Mouse (Mus musculus) B cell, adult 67 days (primary cell): Measurements from ENCODE around the gene 1700123O20Rik. TPM values are rescaled to one million over a fixed set of nuclear protein-coding genes. Genes with fewer than 3 reads are reported as not detected.

ENCODE experiments used
- total RNA-seq, 2 experiments: library from RNA; stranded (reverse); gene quantifications; 4 replicates each; pipeline ENCODE4 v1.2.4; 2023

The 1700123O20Rik gene
- total RNA-seq = 10 to 100 TPM; 32.3 to 45.7 TPM

DNA sequence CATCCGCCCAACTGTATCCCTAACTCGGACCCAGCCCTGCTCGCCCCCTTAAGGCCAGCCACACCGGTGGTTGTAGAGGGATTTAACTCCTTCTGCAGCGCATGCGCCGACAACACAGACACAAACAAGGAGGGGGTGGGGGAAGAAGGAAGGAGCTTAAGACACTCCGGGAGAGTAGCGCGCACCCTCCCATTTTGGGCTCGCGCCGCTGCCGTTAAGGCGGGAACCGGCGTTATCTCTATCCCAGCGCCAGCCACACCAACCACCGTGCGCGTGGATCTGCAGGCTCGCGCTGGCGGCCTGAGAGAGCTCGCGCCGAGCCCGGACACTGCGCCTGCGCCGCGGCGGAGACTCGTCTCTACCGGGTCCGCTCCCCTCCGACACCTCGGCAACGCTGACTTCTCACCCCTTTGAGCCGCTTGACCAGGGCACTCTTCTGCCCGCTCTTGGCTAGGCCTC, at the start of gene 1700123O20Rik:
TSS of gene 1700123O20Rik (plus strand) at position 154 of the 459 bp plus-strand sequence.

DNA sequence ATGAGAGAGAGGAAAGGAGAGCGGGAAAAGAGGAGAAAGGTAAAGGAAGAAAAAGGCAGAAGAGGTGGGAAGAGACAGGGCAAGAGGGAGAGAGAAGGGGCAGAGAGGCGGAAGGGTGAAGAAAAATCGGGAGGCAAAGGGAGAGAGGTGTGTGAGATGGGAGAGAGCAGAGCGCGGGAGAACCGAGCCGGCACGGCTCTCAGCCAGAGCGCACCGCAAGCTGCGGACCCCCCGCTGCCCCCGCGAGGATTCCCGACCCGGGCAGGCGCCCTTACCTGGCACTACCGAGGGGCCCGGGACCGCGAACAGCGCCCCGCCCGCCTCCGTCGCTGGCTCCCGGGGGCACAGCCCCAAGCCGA, 45.1 kb upstream of the 1700123O20Rik start, which contains the start of gene Gm17606:
TSS of gene Gm17606 (plus strand) at position 7 of the 359 bp plus-strand sequence.

GRCm38 (mm10) chr14:54641305-54641969, 44.6 kb upstream of the 1700123O20Rik start, which contains the start of gene Cdh24:
Gene Cdh24, minus strand, starts transcription at chr14:54641364.

DNA sequence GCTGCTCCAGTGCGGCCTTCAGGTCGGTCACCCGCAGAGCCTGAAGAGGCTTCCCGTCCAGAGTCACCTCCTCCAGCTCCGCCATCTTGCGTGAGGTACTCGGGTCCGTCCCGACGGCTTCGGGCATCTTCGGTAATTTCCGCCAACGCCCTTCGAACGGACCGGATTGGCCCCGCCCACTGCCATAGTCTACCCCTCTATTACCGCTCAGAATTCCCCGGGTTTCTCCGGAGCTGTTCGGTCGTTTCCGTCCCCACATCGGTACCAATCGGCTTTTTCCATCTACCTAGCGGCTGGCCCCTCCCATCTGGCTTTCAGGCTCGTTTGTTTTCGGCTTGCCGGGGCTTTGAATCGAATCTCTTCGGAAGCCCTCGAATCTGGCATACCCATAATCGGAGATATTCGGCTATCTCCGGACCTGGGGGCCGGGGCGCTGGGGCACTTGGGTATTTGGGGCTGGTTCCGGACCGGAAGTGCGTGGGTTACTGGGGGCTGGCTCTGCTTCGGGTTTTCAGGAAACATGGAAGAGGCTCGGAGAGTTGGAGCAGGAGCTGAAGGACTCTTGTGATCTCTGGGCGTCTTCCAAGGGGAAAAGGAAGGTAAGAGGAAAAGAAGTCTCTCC, 617 bp downstream of the 1700123O20Rik start, which contains the start of gene Acin1:
TSS of gene Acin1 (minus strand) at position 410 of the 622 bp plus-strand sequence.

DNA sequence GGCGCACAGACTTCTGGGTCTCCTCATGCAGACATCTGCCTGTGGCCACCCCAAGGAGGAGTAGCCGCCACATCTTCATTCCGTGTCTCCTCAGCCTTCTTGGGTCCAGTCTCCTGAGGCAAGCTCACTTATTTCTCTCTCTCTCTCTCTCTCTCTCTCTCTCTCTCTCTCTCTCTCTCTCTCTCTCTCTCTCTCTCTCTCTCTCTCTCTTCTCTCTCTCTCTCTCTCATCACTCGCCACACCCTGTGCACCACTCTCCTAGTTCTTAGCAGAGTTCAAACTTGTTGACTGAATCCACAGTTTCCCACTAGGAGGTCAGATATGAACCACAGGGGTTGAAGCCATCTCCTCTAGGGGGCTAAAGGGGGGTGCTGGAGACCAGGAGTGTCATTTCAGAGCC, 12.7 kb downstream of the 1700123O20Rik start, which contains the start of gene Gm29776:
TSS of gene Gm29776 (minus strand) at position 101 of the 400 bp plus-strand sequence.

DNA sequence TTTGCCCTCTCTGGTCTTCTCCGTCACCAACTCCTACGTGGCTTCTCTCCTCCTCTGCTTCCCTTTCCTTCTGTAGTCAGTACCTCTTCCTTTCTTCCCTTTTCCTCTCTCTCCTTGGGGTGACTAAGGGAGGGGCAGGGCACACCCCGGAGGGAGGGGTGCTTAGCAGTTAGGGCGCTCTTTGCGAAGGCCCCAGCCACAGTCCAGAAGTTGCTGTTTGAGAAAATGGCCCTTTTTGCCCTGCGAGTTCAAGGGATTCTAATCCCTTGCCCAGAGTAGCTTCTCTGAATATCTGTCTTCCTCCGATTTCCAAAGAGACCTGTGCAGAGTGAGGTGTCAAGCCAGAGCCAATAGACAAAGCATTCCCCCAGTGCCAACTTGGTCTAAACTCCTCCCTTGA, 26.1 kb downstream of the 1700123O20Rik start, which contains the start of gene Cebpe:
TSS of gene Cebpe (minus strand) at position 101 of the 400 bp plus-strand sequence.

Other genes starting within 250 kb of the 1700123O20Rik start
- 100 to 1,000 TPM; 186 to 221 TPM for gene Lrp10, start 222.1 kb upstream of the 1700123O20Rik start, total RNA-seq
- 1 to 10 TPM; 1.5 TPM for gene Rem2, start 210.1 kb upstream of the 1700123O20Rik start, total RNA-seq
- 10 to 100 TPM; 35.7 to 39.8 TPM for gene Prmt5, start 168.7 kb upstream of the 1700123O20Rik start, total RNA-seq
- 10 to 100 TPM; 11.6 to 13.0 TPM for gene Haus4, start 131.6 kb upstream of the 1700123O20Rik start, total RNA-seq
- gene Ajuba, start 108.7 kb upstream of the 1700123O20Rik start, total RNA-seq = not detected
- 1 to 10 TPM; 6.0 to 7.2 TPM for gene 4931414P19Rik, start 80.2 kb upstream of the 1700123O20Rik start, total RNA-seq
- 10 to 100 TPM; 54.5 to 60.9 TPM for gene Psmb5, start 68.2 kb upstream of the 1700123O20Rik start, total RNA-seq
- gene Psmb11, start 64.8 kb upstream of the 1700123O20Rik start, total RNA-seq = not detected
- not detected for gene Gm17606, start 45.3 kb upstream of the 1700123O20Rik start, total RNA-seq
- 1 to 10 TPM; 4.2 to 4.5 TPM for gene Cdh24, start 44.9 kb upstream of the 1700123O20Rik start, total RNA-seq
- 100 to 1,000 TPM; 544 to 550 TPM for gene Acin1, start 715 bp downstream of the 1700123O20Rik start, total RNA-seq
- not detected for gene Gm29776, start 12.6 kb downstream of the 1700123O20Rik start, total RNA-seq
- not detected for gene Cebpe, start 26.0 kb downstream of the 1700123O20Rik start, total RNA-seq
- under 1 TPM; 0.12 to 0.35 TPM for gene Slc7a8, start 95.7 kb downstream of the 1700123O20Rik start, total RNA-seq
- not detected for gene Rnf212b, start 127.9 kb downstream of the 1700123O20Rik start, total RNA-seq
- 10 to 100 TPM in 1 of 2 experiments, 1 to 10 TPM in 1; 9.4 to 18.7 TPM for gene Homez, start 184.7 kb downstream of the 1700123O20Rik start, total RNA-seq
- gene Ppp1r3e, start 191.3 kb downstream of the 1700123O20Rik start, total RNA-seq = 1 to 10 TPM; 3.4 to 4.0 TPM
- 10 to 100 TPM; 10.8 to 12.6 TPM for gene Bcl2l2, start 197.2 kb downstream of the 1700123O20Rik start, total RNA-seq
- gene Gm20521, start 197.2 kb downstream of the 1700123O20Rik start, total RNA-seq = 1 to 10 TPM; 1.5 to 1.8 TPM
- gene Pabpn1, start 206.3 kb downstream of the 1700123O20Rik start, total RNA-seq = 100 to 1,000 TPM; 303 to 319 TPM
- gene Slc22a17, start 226.9 kb downstream of the 1700123O20Rik start, total RNA-seq = 1 to 10 TPM; 3.1 to 4.8 TPM
- not detected for gene Efs, start 239.9 kb downstream of the 1700123O20Rik start, total RNA-seq
- not detected for gene Il25, start 246.5 kb downstream of the 1700123O20Rik start, total RNA-seq